Mouse (Mus musculus) heart, adult 18-20 months (tissue): Measurements from ENCODE around the gene Wbp1l. TPM values are rescaled to one million over a fixed set of nuclear protein-coding genes. Genes with fewer than 3 reads are reported as not detected.
A peak's percentile ranks its signal among the peaks of the same experiment; 100 is the strongest.

Experiments
- DNase-seq, 2 experiments: peaks; one replicate each; pipeline ENCODE4 v3.0.0; 2021 to 2022; ENCODE audit warnings: mixed read lengths in 1 of 2
- total RNA-seq, 2 experiments: library from RNA; stranded (reverse); gene quantifications; 2 replicates each; pipeline ENCODE4 v1.2.3; 2021

The Wbp1l gene
- total RNA-seq, 2 experiments from 2014 or later, result 46.9 to 60.7 TPM

GRCm38 (mm10) chr19:46658348-46658747, 59.5 kb downstream of the Wbp1l start:
- DNase-seq, result no peak

GRCm38 (mm10) chr19:46658851-46659250, 60.0 kb downstream of the Wbp1l start:
- peak in 1 of 2 experiments; percentile 39 for DNase-seq

GRCm38 (mm10) chr19:46661511-46661910, 62.6 kb downstream of the Wbp1l start:
- DNase-seq, result peak in 1 of 2 experiments; percentile 20

- DNase-seq, result no peak
Measured at GRCm38 (mm10) chr19:46662214-46662613, 63.3 kb downstream of the Wbp1l start.

GRCm38 (mm10) chr19:46662784-46663183, 63.9 kb downstream of the Wbp1l start:
- DNase-seq, result no peak

- no peak for DNase-seq
Measured at GRCm38 (mm10) chr19:46665474-46665873, 66.6 kb downstream of the Wbp1l start.

- DNase-seq, result no peak
Measured at GRCm38 (mm10) chr19:46667300-46667699, 68.4 kb downstream of the Wbp1l start.

GRCm38 (mm10) chr19:46668263-46668662, 69.4 kb downstream of the Wbp1l start:
- DNase-seq, result no peak

- DNase-seq, result no peak
Measured at GRCm38 (mm10) chr19:46669802-46670201, 70.9 kb downstream of the Wbp1l start.

GRCm38 (mm10) chr19:46670691-46671090, 71.8 kb downstream of the Wbp1l start:
- peak; percentile 59 to 81 for DNase-seq

- DNase-seq, result peak; percentile 30 to 51
Measured at GRCm38 (mm10) chr19:46672766-46673418, 74.0 kb downstream of the Wbp1l start, which contains the start of gene Cyp17a1. Cyp17a1 (minus strand) TSS chr19:46673172.

GRCm38 (mm10) chr19:46675641-46676040, 76.8 kb downstream of the Wbp1l start:
- no peak for DNase-seq

GRCm38 (mm10) chr19:46679720-46680383, 81.0 kb downstream of the Wbp1l start:
- no peak for DNase-seq

- DNase-seq, result peak; percentile 94 to 96
Measured at GRCm38 (mm10) chr19:46689460-46690372, 90.8 kb downstream of the Wbp1l start, which contains the start of gene Borcs7. Borcs7 (plus strand) TSS chr19:46689906.

- no peak for DNase-seq
Measured at GRCm38 (mm10) chr19:46690387-46690786, 91.5 kb downstream of the Wbp1l start.

GRCm38 (mm10) chr19:46691078-46691477, 92.2 kb downstream of the Wbp1l start:
- DNase-seq, result no peak

- no peak for DNase-seq
Measured at GRCm38 (mm10) chr19:46693146-46693545, 94.3 kb downstream of the Wbp1l start.

- DNase-seq, result no peak
Measured at GRCm38 (mm10) chr19:46696482-46696881, 97.6 kb downstream of the Wbp1l start.

- DNase-seq, result no peak
Measured at GRCm38 (mm10) chr19:46696943-46697342, 98.1 kb downstream of the Wbp1l start.

GRCm38 (mm10) chr19:46697840-46698517, 99.1 kb downstream of the Wbp1l start:
- no peak for DNase-seq

GRCm38 (mm10) chr19:46699011-46699481, 100.2 kb downstream of the Wbp1l start:
- DNase-seq, result no peak

GRCm38 (mm10) chr19:46701156-46701555, 102.3 kb downstream of the Wbp1l start:
- no peak for DNase-seq
